Mouse (Mus musculus): ENCODE measurements around the gene Gpr132.

Gpr132 gene

DNA sequence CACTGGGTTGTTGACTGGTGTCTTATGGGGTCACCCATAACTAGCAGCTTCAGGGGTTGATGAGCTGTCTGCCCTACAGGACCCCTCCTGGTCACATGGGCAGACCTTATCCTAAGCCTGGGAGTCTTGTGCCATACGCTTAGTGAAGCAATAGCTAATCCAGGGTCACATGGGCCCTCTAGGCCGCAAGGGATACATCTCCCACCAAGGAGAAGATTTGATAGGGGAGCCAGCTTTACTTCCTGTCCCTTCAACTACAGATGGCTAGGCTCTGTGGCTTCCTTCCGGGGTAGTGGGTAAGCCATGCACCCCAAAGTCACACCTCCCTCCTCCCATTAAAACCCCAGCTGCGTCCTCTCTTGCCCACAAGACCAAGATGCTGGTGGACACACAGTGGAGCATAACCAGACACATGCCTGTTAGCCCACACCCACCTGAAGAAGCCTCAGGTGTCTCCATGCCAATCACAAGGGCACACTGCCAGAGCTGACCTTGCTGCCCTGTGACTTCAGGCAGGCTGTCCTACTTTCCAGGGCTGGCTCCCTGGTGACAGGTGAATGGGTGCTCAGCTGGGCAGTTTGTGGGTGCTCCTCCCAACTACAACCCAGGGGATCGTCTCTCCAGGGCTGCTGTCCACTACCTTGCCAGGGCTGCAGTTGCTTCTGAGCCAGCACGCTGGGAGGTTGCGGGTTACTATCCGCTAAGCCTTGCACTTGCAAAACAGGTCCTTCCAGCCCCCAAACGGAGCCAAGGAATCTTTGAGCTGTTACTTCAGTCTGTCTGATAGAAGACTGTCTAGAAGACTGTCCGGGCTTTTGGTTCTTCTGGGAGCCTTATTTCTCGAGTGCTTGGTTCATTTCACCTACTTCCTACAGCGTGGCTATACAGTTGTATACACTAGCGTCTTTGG is at the start of gene Gpr132:
Gpr132 (minus strand) TSS at position 51 of the 910 bp plus-strand sequence.
- DNase-seq (ENCODE audit: low read depth in 2 of 2, low spot score in 2 of 2): no peak

DNA sequence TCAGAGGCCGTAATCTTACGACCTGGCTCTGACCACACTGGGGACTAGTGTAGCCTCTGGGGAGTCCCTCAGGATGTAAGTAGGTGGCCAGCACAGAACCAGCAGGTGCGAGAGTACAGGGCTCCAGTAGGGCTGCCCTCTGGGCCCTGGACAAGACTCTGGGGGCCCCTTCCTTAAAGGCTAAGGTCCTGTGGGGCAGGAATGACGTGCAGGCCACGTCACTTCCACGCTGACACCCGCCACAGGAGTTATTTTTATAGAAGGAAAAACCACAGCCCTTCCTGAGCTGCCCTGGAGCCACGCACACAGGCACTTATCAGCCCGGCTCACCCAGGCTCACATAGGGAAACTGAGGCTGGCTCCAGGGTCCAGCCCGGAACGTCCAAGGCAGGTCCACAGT is 49.5 kb upstream of the Gpr132 start:
- DNase-seq (ENCODE audit: low read depth in 2 of 2, low spot score in 2 of 2): no peak

DNA sequence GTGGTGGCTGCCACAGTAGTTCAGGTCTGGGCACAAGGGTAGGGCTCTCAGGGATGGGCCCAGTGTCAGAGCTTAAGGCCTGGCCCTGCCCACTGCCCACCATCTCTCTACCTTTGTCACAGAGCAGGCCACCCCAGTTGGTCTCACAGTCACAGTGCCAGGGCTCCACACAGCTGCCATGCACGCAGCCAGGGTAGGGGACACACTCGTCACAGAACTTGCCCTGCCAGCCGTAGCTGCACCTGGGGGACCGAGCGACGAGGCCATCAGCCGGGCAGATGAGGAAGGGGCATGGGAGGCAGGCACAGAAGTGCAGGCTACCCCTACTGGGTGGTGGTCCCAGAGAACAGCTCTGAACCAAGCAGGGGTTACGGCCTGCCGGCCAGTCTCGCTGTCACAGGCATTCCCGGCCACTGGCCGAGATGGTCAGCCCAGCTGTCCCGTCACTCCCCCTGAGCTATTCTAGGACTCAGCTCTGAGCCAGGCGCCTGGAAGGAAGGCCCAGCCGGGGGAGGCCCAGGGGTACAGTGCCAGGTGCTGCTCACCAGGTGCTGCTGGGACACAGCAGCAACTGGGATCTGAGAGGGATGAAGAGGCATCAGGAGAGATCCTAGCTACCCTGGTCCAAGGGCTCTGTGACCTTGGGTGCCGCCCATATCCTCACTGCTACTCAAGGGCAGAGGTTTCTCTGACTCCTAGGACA is 48.8 kb upstream of the Gpr132 start:
- DNase-seq (ENCODE audit: low read depth in 2 of 2, low spot score in 2 of 2): no peak

DNA sequence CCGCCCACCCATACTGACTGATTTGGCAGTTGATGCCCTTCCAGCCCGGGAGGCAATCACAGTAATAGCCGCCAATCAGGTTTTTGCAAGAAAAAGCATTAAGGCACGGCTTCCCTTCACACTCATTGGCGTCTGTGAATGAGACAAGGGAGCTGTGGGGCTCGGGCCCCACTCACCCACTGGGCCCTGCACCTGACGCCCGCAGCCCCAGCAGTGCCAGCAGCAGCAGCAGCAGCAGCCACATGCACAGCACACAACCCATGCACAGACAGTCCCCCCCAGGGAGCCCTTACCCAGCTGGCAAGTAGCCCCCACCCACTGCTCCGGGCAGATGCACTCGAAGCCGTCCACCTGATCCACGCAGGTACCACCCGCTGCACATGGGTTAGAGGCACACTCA is 47.6 kb upstream of the Gpr132 start:
- no peak for DNase-seq (ENCODE audit: low read depth in 2 of 2, low spot score in 2 of 2)

DNA sequence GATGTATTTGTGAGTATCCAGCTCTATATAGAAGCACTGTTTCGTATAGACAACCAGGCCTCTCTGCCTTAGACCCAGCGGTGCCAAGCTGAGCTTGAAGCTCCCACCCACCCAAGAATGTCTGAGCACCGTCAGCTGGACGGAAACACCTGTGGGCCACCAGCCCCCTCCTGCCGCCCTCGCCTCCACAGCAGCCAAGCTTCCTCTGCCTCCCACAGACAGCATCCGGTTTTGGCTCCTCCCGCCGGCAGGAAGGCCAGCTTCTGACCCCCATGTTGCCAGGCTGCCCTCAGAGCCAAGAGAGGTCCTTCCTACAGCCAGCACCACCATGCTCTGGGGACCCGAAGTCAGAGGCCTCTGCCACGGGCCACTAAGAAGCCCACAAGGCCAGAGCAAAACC is 46.5 kb upstream of the Gpr132 start:
- DNase-seq (ENCODE audit: low read depth in 2 of 2, low spot score in 2 of 2): no peak

DNA sequence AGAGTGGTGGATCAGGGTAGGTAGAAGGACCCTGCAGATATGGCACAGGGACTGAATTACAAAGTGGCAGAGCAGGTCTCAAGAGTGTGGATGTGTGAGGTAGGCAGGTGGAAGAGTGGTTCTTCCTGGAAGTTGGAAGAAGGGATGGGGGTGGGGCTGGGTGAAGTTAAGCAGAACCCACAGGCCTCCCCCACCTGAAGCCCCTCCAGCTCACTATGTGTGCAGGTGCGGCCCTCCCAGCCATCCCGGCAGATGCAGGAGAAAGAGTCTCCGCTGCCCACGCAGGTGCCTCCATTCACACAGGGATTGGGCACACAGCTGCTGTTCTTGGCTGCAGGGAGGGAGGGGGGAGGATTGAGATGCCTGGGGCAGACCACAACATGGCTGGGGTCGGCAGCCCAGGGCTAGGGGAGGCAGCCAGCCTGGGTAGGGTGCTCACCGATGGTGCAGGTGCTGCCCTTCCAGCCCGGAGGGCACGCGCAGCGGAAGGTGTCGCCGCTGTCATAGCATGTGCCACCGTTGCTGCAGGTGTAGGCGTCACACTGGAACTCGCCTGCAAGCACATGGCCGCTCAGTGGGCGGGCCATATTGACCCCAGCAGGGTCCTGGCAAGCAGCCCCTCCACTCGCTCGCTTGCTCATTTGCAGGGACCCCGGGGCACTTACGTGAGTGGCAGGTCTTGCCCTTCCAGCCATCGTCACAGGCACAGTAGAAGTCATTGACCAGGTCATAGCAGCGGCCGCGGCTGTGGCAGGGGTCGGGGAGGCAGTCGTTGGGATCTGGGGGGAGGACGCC is 45.1 kb upstream of the Gpr132 start:
- no peak for DNase-seq (ENCODE audit: low read depth in 2 of 2, low spot score in 2 of 2)

DNA sequence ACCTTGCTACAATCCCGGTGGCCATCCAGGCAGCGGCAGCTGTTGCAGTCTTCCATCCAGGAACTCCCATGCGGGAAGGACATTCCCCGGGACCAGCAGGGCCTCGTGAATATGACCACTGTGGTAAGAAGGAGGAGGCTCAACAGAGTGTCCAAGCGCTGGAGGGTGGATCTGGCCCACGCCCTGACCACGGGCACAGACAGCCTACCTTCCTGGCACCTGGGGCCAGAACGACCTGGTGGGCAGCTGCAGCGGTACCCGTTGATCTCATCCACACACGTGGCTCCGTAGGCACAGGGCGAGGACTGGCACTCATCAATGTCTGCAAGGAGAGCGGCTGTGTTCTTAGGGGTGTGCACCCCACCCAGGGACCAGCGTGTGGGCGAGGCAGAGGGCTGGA is 43.7 kb upstream of the Gpr132 start:
- no peak for DNase-seq (ENCODE audit: low read depth in 2 of 2, low spot score in 2 of 2)

DNA sequence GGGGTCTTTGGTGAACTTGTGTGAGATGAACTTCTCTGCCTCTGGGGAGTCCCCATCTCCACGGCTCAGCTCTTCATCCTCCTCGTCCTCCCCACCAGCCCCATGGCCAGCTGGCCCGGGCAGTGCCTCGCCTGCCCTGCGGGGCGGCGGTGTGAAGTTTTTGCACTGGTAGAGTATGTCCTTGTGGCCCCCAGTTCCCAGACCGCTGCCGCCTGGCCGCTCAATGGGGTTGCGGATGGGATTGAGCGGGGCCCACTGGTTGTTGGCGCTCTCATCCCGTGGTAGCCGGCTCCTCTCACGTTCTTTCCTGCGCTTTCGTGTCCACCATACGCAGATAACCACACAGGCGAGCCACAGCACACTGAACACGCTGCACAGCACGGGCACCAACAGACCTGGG is 41.0 kb upstream of the Gpr132 start:
- DNase-seq (ENCODE audit: low read depth in 2 of 2, low spot score in 2 of 2): no peak

DNA sequence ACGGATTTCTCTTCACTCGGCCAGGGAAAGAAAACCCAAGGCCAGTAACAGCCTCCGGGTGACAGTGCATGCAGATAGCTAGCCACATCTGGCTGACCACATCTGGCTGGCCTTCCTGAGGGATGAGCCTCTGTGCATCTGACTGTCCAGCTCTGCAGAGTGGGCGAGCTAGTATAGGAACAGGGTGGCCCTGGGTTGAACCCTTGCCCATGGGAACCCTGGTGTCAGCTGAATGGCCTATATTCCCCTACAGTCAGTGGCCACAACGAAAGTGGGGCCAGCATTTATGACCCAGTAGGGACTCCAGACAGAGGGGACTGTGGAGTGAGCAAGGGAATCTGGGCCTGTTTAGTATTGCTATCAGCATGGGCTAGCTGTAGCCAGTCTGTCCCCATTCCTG is 37.0 kb upstream of the Gpr132 start:
- no peak for DNase-seq (ENCODE audit: low read depth in 2 of 2, low spot score in 2 of 2)

DNA sequence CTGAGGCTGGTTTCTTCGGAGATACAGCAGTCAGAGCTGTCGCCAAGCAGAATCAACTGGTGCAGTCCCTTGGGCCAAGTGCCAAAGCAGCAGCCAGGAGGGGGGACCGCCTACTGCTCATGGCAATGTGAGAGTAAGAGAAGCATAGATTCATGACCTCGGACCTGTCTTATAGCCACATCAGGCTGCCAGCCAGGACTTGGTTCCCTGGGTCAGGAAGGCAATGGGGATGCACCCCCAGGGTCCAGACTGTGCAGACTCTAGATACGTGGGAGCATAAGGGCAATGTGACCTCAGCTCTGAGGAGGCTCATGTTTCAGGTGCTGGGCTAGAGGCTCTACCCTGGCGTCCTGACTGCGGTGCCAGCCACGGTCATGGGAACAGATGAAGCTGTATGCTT is 35.9 kb upstream of the Gpr132 start:
- no peak for DNase-seq (ENCODE audit: low read depth in 2 of 2, low spot score in 2 of 2)

DNA sequence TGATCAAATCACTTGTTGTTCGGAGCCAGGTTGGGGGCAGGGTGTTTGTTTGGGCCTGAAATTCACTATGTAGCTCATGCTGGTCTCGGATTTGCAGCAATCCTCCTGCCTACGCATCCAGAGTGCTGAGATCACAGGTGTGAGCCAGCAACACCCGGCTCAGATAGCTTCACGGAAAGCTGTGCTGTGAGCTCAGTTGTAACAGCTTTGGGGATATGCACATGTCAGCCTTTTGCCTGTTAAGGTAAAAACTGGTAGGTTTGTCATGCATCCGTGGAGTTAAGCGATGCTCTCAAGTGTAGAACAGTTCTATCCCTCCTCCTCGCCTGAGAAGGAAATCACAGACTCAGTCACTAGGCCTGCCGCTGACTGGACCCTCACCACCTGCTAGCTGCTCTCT is 32.6 kb upstream of the Gpr132 start:
- DNase-seq (ENCODE audit: low read depth in 2 of 2, low spot score in 2 of 2): no peak

DNA sequence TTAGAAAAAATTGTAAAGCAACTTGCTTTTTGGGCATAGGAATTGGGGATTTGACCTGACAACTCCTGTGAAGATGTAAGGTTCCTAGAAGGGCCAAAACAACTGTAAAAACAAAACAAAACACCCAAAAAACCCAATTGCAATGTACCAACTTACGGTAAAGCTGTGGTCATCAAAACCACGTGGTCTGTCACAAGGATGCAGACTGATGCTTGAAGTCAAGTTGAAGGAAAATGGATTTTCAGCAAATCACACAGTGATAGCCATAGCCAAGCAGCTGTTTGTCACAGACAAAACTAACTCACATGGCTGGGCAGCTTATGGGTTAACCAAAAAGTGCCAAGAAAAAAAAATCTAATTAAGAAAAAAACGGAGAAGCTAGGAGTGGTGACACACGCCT is 30.9 kb upstream of the Gpr132 start:
- DNase-seq (ENCODE audit: low read depth in 2 of 2, low spot score in 2 of 2): no peak

DNA sequence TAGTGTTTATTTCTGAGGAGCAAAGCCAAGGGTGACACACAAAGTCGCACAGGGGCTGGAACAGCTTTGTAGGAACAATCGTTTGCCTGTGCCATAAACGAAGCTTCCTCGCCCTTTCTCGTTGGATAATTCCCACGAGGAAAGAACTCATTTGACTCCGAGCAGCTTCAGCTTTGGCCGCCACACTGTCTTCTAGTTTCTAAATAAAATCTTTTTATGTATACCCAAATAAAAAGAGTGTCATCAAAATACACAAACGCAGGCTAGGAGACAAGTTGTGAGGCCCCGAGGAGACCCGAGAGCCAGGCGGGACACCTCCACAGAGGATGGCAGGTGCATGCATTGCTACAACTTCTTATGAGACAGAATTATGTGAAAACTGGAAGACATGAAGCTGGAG is 30.3 kb upstream of the Gpr132 start:
- DNase-seq (ENCODE audit: low read depth in 2 of 2, low spot score in 2 of 2): no peak

DNA sequence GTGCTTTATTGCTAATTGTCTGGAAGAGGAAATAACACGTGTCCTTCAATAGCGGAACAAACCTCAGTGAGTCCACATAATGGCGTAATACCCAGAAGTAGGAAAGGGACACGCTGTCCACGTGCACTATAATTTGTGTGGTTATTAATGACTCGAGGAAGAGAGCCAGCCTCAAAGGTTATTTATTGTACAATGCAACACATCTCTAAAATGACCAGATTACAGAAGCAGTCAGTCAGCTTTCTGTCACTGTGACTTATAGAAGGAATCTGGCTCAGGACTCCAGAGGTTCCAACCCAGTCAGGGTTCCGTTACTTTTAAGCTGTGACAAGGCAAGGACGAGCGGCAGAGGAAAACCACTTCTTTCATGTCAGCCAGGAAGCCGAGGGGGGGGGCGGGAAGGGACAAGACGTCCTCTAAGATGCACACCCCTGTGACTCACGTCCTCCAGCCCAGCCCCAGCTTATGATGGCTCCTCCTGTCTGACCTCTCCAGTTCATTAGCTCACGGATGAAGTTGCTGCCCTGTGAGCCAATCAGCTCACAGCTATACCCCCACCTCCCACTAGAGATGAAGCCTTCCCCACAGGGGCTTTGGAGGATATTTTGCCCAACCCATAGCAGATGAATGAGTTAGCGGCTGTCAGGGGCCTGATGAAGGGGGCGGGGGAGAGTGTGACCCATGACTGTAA is 29.6 kb upstream of the Gpr132 start:
- no peak for DNase-seq (ENCODE audit: low read depth in 2 of 2, low spot score in 2 of 2)

DNA sequence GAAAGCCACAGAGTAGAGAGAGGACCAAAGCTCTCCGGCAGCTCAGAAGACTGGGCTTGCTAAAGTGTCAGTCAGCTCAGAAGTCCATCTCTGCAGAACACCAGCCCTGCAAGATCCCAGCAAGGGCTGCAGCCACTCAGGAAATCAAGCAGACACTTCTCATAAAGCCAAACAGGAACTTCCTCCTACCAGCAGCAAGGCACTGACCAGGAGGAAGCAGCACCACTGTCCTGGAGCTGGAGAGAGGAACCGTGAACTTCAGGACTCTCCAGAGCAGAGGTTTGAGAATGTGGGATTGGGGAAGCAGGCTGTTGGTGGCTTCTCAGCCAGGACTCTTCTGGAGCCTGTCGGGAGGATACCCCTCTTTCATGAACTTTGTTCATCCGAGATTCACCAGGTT is 26.9 kb upstream of the Gpr132 start:
- DNase-seq (ENCODE audit: low read depth in 2 of 2, low spot score in 2 of 2): no peak

DNA sequence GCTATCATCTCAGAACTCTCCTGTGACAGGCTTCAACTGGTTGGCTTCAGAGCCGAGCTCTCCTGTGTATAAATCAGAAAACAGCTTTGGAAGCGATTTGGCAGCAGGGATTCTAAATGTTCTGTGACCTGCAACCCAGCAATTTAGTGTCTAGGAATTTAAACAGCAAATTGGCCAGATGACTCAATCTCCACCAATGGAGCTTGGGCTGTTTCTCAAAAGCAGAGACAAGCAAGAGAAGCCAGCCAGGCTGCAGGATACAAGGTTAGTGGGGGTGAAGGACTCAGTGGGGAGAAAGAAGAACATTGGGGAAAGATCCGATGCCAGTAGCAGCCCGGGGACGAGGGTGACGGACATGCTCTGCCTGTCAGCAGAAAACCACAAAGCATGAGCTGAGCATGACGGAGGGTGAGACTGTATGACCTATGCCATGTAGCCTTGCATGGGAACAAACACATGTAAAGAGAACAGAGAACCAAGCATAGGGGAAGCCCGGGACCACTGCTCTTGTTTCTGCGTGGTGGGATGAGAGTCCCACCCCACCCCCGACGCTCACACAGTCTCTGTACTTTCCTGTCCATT is 26.4 kb upstream of the Gpr132 start:
- DNase-seq (ENCODE audit: low read depth in 2 of 2, low spot score in 2 of 2): no peak

DNA sequence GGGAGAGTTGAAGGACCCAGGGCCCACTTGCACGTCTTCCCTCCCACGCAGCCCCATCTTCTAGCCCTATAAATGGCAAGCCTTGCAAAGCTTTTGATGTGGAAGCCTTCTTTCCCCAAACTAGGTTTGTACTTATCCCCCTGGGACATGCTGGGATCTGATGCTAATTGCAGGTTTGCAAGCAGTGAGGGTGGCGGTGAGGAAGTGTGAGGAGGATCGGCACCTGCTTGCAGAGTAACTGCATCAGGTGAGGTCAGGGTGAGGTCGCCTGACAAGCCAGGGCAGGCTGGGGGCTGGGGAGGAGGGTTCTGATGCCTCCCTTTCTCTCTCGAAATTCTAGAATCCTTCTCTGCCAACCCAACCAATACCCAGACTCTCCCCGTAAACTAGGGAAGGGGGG is 17.4 kb upstream of the Gpr132 start:
- DNase-seq (ENCODE audit: low read depth in 2 of 2, low spot score in 2 of 2): no peak

DNA sequence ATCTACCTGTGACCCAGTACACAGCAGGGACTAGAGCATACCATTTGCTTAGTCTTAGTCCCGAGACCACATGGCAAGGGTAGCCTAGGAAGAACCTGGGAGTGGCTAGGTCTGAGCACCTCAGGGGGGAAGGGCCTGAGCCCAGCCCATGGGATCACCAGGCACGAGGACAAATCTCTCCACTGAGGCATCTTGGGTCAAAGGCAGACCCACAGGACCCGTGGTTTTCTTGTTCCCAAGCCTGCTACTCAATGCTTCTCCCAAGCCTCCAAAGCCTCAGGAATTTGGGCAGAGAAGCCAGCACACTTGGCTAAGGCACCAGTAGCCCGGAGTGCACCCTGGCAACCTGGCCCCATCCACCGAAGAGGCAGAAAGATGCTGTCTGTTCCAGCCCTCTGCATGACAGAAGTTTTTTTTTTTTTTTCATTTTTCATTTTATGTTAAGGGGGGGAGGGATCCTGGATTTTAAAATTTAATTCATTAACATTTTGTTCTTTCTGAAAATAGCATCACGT is 13.3 kb upstream of the Gpr132 start:
- no peak for DNase-seq (ENCODE audit: low read depth in 2 of 2, low spot score in 2 of 2)

DNA sequence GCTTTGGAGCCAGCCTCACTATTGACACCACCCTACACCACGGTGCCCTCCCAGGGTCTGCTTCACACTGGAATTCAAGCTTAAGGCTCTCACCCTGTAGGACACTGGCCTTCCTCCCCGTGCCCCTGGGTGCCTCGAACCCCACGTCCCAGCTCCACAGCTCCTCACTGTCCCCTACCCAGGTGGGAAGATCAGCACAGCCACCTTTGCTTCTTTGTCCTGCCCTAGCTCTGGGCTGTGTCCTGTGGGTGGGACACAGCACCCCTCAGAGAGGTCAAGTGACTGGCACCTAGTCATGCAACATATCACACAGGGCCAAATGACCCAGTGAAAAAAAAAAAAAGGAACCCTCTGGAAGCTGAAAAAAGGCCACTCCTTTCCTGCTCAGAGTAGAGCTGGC is 12.6 kb upstream of the Gpr132 start:
- DNase-seq (ENCODE audit: low read depth in 2 of 2, low spot score in 2 of 2): no peak

DNA sequence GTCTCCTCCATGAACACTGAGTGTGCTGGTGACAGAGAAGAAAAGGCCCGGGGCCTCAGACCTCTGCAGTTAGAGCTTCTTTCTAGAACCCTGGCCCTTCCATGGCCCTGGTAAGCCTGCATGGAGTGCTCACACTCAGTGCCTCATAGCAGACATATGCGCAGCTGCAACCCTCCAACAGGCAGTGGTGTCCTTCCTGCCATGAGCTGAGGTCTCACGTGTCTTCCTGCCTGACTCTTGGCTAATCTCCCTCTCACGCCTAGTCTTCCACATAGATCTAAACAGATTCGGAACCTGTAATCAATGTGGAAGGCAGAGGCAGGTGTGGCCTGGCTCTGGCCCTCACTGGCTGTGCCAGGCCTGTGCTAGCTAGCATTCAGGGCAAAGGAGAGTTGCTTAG is 11.7 kb upstream of the Gpr132 start:
- DNase-seq (ENCODE audit: low read depth in 2 of 2, low spot score in 2 of 2): no peak

DNA sequence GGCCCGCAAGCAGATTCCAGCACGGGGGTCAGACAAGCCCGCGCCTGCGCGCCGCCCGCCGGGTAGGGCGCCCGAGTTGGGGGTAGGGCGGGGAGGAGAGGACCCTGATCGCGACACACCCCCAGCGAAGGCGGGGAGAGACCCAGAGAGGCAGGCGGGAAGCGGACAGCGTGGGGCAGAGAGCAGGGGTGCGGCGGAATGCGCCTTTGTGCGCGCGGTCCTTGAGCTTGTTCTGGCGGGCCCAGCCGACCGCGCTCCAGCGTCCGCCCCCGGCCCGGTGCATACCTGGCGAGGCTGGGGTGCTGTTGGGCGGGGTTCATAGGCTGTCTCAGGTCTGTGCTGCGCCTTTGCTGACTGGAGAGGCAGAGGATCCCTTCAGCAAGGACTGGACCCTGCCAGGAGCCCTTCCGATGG is 9.6 kb upstream of the Gpr132 start:
- DNase-seq (ENCODE audit: low read depth in 2 of 2, low spot score in 2 of 2): no peak

Measured in CD8-positive naive resting alpha-beta T cell, adult 2 months (primary cell).